Mouse (Mus musculus) liver, adult (tissue): ENCODE results near the gene Mex3a.

Experiments
- GATA4 ChIP-seq: IDR thresholded peaks from 2 replicates; pipeline ENCODE4 v1.6.1; 2014; ENCODE audit warnings: mild to moderate bottlenecking, low read length; ENCODE audit not compliant: insufficient replicate concordance

The Mex3a gene

DNA sequence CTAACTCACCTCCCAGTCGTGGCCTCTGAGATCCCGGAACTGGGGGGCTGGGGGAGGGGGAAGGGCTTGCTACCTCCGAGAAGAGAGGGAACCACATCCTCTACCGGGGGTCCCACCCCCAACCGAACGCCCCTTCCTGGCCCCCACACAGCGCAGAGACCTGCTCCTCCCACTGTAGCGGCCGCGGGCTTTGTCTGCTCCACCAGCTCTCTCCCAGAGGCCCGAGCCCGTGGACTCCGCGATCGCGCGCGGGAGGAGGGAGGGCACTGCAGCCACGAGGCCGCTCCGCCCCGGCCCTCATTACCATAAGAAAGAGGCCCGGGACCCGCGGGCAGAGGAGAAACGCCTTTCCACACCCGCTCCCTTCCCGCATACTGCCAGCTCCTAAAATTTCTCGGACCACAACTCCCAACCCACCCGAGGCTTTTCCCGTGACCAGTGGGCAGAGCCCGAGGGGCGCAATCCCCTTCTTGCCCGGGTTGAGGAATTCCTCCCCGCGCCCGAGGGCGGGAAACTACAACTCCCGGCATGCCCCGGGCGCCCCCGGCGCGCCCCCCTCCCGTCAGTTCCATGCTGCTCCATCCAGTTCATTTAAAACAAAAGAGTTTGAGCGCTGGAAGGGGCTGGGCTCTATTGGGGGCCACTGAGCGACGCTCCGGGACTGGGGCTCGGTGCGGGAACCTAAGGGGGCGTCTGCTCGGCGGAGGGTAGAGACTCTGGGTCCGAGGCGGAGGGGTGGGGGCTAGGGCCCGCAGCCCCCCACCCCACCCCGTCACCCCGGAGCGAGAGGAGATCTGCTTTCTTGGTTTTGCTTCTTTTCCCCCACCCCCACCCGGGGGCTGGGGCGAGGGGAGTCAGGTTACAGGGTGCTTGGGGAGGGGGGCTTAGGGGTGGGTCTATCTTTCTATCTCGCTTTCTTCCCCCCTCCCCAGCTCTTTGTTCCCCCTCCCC, 572 bp upstream of the Mex3a start:
- TF ChIP-seq GATA4, result no peak

DNA sequence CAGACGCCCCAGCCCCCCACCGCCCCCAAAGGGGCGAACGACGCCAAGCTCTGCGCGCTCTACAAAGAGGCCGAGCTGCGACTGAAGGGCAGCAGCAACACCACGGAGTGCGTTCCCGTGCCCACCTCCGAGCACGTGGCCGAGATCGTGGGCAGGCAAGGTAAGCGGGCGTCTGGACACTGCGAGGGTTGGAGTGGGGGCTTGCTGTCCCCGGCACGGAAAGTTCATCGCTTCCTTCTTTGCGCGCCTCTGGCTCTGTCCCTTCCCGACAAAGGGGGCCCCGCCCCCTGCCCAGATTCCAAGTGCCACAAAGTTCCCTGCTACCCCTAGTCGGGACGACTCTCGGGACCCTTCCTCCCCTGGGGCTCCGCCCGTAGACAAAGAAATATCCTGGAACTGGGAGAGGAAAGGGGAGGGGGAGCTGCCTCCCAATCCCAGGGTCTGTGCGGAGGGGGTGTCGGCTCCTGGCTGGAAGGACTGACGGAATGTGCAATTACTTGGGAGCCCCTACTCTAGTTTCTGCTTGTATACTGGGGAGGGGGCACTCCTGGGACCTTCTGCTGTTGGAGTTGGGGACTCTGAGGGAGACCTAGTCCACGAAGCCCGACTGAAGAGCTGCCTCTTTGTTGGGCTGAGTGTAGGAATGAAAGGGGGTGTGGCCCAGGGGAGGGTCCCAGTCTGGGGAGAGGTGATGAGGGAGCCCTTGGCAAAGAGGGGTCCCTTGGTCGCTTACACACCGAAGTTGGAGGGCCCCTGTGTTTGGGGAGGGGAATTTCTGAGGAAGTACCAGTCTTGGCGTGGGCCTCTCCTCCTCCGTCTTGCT, 705 bp downstream of the Mex3a start:
- no peak for TF ChIP-seq GATA4

DNA sequence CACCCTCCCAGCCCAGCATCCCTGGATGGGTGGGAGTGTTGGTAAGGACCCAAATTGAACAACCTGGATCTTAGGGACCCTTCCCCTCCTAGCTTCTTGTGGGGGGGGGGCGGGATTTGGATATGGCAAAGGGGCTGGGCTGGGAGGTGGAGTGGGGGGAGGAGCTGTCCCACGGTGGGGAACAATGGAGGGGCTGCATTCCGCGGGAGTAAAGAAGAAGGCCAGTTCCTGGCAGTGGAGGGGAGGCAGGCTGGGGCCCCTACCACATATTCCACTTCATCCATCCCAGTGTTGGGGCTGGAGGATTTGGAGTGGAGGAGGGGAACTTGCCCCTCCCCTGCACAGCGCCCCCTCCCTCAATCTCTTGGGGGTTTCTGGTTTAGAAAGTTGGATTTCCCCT, 1.5 kb downstream of the Mex3a start:
- no peak for TF ChIP-seq GATA4

DNA sequence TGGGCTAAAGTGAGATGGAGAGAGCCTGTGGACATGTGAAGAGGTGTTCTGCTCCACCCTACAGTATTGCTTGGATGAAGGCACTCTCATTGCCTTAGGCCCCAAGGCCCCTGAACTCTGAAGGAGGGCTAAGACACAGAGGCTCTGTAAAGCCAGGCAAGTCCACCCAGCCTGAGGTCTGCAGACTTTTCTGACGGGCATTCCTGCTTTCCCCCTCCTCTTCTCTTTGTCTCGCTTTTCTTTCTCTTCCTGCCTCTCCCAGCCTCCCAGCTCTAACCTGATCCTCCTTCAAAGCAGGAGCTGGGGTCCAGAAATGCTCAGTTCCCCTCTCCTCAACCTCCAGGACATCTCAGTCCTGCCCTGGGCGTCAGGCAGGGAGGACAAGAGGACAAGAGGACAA, 2.8 kb downstream of the Mex3a start:
- TF ChIP-seq GATA4, result no peak

DNA sequence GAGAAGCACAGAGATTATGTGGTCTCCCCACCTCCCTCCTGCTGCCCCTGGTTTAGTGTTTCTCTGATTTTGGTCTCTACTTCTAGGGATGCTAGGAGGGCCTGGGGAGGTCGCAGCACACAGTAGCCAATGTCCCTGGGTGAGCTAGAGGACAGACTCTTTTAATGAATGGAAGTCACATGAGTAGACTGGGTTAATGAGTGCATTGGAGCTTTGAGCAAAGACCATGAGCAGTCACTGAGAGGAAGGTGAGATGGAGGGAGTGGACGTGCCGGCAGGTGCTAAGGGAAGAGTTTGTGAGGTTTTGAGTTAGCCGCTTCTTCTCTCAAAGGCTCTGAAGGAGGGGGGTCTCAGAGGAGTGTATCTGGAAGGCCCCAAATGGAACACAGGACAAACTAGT, 3.3 kb downstream of the Mex3a start:
- no peak for TF ChIP-seq GATA4

DNA sequence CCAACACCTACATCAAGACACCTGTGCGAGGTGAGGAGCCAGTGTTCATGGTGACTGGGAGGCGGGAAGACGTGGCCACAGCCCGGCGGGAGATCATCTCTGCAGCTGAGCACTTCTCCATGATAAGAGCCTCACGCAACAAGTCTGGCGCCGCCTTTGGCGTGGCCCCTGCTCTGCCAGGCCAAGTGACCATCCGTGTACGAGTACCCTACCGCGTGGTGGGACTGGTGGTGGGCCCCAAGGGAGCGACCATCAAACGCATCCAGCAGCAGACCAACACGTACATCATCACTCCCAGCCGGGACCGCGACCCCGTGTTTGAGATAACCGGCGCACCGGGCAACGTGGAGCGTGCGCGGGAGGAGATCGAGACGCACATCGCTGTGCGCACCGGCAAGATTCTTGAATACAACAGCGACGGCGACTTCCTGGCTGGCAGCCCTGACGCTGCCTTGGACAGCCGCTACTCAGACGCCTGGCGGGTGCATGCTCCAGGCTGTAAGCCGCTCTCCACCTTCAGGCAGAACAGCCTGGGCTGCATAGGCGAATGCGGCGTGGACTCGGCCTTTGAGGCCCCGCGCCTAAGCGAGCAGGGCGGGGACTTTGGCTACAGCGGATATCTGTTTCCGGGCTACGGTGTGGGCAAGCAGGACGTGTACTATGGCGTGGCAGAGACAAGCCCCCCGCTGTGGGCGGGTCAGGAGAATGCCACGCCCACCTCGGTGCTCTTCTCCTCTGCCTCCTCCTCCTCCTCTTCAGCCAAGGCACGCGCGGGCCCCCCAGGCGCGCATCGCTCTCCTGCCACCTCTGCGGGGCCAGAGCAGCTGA, 4.1 kb downstream of the Mex3a start:
- no peak for TF ChIP-seq GATA4

DNA sequence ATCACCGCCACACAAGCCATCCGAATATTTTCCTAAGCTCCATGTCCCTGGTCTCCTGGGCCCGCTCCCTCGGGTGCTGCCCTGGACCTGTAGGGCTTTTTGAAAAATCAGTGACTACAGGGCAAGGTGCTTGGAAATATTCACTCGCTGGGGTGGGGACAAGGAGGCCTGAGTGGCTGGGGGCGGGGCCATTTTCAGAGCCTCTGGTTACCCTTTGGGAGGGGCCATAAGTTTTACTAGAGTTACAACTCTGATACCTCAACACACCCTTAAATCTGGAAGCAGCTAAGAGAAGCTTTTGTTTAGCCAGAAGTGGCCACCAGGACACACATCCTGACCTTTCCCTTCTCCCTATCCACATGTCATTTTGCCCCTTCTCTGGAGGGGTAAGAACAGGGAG, 5.0 kb downstream of the Mex3a start:
- no peak for TF ChIP-seq GATA4

DNA sequence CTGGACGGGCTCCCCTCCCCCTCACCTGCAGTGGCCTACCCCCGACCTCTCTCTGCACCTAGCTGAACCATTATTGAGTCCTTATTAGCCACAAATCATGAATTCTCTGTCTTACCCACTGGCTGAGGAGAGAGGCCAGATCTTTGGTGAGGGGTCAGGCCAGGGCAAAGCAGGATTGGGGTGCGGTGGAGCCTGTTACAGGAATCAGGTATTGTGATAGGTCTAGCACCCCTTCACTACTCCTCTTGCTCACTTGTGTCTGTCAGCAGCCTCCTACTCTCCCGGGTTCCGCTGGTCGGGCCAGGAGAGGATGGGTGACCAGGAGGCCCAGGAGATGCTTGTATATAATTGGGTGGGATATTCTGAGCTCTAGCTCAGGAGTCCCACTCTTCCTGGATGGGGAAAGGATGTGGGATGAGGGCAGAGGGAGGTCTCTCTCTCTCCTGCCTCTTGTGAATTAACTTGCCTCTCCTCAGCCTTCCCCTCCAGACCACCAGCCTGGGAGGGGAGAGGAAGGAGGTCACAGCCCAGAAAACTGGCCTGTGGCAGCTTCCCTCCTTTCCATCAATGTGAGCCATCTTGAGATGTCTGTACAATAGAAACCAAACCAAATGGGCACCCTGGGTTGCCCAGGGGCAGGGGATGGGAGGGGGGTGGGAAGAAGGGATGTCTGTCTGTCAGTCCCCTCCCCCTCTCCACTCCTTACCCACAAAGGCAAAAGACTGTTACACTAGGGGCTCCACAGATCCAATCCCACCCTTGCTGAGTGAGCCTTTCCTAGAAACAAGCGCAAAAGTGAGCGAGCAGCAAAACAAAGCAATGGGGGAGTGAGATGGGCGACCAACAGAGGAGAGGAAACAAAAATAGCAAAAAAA, 6.3 kb downstream of the Mex3a start:
- no peak for TF ChIP-seq GATA4

DNA sequence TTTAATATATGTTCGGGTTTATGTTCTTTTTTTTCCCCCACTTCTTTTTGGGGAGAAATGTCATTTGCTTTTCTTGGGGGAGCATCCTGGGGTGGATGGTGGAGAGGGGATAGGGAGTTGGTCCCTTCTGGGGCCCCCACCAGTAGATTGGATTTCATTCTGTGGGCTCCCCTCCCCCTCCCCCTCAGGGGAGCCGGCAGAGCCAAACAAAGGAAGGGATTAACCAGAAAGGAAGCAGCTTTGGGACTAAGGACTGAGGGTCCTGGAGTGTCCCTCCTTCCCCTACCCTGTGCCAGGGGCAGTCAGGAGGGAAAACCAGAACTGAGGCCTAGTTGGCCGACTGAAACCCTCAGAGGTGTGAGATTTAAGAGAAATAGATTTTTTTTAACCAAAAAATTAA, 7.2 kb downstream of the Mex3a start:
- no peak for TF ChIP-seq GATA4

DNA sequence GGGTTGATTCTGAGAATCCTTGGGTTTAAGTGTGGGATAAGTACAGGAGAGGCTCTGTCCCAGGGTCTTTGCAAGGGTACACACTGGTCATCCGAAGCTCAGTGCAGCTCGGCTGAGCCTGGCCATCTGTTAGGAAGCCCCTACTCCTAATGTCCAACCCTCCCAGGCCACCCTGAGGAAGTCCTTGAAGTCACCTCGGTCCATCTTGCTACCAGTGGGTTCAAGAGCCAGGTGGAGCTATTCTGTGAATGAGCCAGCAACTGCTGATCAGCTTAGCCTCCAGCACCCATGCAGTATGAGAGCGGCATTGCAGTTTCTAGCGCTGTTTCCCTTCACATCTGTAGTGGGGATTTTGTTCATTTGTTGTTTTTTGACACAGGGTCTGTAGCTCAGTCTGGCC, 7.9 kb downstream of the Mex3a start:
- TF ChIP-seq GATA4, result no peak

DNA sequence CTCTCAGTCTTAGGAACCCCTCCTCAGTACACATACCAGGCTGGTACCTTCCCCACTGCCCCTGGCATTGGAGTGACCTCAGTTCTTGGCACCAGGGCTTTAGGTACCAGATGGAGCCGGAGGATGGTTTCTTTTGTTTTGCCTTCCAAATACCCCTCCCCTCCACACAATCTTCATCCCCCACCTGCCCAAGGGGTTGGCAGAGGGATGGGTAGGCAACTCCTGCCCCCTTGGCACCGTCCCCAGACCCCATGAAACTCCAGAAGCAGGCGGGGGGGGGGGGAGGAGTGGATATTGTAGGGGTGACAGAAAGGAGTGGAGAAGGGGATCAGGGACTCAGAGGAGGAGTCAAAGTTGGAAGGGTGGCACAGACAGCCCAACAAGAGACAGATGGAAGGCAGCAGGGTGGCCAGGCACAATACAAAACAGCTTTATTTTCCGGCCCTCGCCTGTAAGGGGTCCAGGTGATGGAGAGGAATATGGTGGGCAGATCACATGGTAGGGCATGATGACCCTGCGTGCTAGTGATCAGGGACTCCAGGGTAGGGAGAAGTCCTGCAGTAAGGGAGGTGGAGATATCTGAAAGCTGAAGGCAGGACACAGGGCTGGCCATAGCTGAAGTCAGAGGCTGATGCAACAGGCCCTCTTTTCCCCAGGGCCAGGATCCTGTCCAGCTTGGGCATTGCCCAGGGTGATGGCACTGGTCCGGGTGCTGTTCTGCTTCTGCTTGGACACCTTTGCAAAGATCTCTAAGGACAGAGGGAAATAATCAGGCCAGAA, 9.6 kb downstream of the Mex3a start:
- no peak for TF ChIP-seq GATA4

DNA sequence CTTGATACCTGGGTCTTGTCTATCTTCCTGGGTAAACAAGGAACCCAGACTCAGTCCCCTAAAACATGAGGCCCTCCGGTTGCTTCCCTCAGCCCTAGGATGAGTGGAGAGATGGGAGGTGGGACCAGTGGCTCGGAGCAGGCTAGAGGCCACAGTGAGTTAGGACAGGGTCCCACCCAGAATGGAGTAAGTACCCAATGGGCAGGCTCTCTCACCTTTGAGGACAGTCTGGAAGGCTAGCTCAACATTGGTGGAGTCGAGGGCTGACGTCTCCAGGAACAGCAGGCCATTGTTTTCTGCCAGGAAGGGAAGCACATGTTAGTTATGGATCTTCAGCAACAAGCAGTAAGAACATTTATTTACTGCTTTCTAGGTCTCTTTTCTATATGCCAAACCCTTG, 10.3 kb downstream of the Mex3a start:
- TF ChIP-seq GATA4, result no peak

DNA sequence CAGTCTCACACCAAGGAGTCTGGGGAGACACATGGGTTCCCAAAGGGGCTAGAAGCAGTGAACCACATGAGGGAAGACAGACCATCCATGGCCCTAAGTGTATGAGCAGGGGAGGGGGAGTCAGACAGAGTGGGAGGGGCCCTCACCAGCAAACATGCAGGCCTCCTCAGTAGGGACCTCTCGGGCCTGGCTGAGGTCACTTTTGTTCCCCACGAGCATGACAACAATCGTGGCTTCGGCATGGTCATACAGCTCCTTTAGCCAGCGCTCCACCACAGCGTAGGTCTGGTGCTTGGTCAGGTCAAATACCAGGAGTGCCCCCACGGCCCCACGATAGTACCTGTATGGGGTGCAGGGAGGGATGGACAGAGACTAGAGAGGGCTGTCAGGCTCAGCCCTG, 11.0 kb downstream of the Mex3a start:
- TF ChIP-seq GATA4, result no peak
